Mouse (Mus musculus): ENCODE measurements around the gene Psat1. TPM values are rescaled to one million over a fixed set of nuclear protein-coding genes. Genes with fewer than 3 reads are reported as not detected.
A peak's percentile ranks its signal among the peaks of the same experiment; 100 is the strongest.

The Psat1 gene
- polyA plus RNA-seq, 1 experiment = 13.8 TPM

DNA sequence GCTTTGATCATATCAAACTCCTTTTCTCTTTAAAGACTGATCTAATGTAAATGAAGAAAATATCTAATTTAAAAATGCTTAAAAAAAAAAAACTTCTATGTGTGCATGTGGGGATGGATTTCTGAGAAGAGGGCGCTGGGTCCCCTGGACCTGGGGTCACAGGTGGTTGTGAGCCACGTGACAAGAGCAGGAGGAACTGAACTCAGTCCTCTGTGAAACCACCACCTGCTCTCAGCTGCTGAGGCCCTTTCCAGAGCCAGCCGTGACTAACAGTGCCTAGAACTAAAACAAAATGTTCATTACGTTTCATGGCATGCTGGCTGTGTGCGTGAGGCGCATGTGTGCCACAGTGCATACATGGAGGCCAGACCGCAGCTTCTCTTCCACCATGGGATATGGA lies 17.4 kb upstream of the Psat1 start:
- peaks cover 70% of the 10 kb centered on the region for H3K36me3 ChIP-seq (replicated peaks; ENCODE audit: low read length)
- no peak for TF ChIP-seq FLI1 (IDR thresholded peaks at IDR 0.05; ENCODE audit: low read length)
- no peak for TF ChIP-seq GATA1 (IDR thresholded peaks at IDR 0.05; ENCODE audit: borderline replicate concordance, low read length)

DNA sequence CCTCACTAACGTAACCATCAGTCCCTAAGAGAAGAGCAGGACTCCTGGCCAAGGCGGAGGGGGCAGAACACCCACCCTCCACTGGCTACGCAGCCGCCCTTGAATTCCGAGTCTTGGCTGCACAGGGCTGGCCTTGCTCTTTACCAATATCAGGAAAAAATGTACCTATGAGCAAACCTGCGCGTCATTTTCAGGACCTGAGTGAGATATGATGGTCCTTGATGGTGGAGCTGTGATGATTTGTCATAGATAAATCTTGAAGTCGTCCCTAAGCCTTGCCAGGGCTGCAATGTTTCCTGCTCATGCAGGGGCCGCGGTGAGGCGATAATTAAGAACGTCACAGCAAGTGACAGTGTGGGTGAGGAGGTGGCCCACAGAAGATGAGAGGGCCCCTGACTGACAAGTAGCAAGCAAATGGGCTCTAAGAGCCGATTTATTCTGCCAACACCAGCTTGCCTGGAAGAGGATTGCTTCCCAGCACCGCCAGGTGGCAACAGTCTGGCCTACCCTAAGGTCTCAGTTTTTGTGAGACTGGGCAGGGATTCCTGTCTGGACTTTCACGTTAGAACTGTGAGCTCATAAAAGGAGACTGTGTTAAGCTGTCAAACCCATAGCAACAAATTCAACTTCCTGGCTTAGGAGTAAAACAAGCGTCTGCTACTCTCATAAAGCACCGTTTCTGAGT lies 16.0 kb upstream of the Psat1 start:
- no peaks in the 10 kb centered on the region for H3K4me1 ChIP-seq
- H3K9me3 ChIP-seq = no peaks in the 10 kb centered on the region
- no peaks in the 10 kb centered on the region for H3K27me3 ChIP-seq (replicated peaks)
- TF ChIP-seq FLI1 (IDR thresholded peaks at IDR 0.05; ENCODE audit: low read length) (no peak), GATA1 (IDR thresholded peaks at IDR 0.05; ENCODE audit: borderline replicate concordance, low read length) (no peak)
- no peak overlapping the region for H3K4me3 ChIP-seq (replicated peaks)
- peaks cover 64% of the 10 kb centered on the region for H3K36me3 ChIP-seq (replicated peaks; ENCODE audit: low read length)

More for the DNA sequence above, 17.4 kb upstream of the Psat1 start:
- Histone ChIP-seq H3K9me3 (no peaks in the 10 kb centered on the region), H3K27me3 (replicated peaks) (no peaks in the 10 kb centered on the region), H3K4me1 (0 out of 2 replicates have a peak, but pooled peaks cover 4% of the 10 kb centered on the region), H3K4me3 (replicated peaks) (no peak overlapping the region)

DNA sequence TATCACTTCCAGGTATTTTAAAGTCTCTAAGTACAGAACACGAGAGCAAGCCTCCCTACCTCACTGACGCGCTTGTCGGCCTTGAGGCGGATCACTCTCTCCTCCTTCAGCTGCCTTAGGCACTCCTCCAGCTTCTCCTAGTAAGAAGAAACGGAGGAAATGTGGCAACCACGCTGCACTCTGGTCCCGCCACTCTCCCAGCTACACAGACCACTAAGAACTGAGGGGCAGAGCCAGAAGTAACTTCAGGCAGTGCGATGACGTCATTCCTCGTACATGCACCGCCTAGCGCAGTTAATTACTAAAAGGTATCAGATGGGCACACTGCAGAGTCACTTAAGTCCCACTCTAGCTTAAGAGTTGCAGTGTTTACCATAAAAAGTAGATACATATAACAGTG lies 15.2 kb upstream of the Psat1 start:
- peaks cover 60% of the 10 kb centered on the region for H3K36me3 ChIP-seq (replicated peaks; ENCODE audit: low read length)

DNA sequence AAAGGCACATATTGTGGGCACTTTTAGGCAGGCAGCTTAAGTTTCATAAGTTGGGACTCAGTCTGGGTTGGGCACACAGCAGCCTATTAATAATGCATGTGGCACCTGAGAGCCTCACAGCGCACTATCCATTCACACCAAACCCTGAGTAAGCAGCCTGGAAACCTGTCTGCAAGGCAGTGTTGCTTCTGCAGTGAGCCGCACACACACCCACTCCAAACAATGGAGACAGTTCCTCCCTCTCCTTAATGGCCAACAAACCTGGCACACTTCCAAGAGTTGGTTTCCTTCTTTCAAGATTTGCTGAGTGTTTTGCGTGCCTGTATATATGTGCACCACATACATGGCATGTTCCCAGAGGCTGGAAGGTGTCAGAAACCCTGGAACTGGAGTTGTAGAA lies 3.1 kb upstream of the Psat1 start:
- peaks cover 6% of the 10 kb centered on the region for H3K27me3 ChIP-seq (replicated peaks)
- no peak overlapping the region for H3K4me3 ChIP-seq (replicated peaks)
- no peaks in the 10 kb centered on the region for H3K9me3 ChIP-seq
- TF ChIP-seq GATA1 (IDR thresholded peaks at IDR 0.05; ENCODE audit: borderline replicate concordance, low read length) (no peak), FLI1 (IDR thresholded peaks at IDR 0.05; ENCODE audit: low read length) (no peak)
- H3K4me1 ChIP-seq = peaks cover 10% of the 10 kb centered on the region
- peaks cover 4% of the 10 kb centered on the region for H3K36me3 ChIP-seq (replicated peaks; ENCODE audit: low read length)

More for the DNA sequence above, 15.2 kb upstream of the Psat1 start:
- no peak overlapping the region for H3K4me3 ChIP-seq (replicated peaks)
- H3K27me3 ChIP-seq (replicated peaks) = no peaks in the 10 kb centered on the region
- no peak for TF ChIP-seq FLI1 (IDR thresholded peaks at IDR 0.05; ENCODE audit: low read length)
- TF ChIP-seq GATA1 (IDR thresholded peaks at IDR 0.05; ENCODE audit: borderline replicate concordance, low read length) = no peak
- H3K4me1 ChIP-seq = no peaks in the 10 kb centered on the region
- H3K9me3 ChIP-seq = no peaks in the 10 kb centered on the region

DNA sequence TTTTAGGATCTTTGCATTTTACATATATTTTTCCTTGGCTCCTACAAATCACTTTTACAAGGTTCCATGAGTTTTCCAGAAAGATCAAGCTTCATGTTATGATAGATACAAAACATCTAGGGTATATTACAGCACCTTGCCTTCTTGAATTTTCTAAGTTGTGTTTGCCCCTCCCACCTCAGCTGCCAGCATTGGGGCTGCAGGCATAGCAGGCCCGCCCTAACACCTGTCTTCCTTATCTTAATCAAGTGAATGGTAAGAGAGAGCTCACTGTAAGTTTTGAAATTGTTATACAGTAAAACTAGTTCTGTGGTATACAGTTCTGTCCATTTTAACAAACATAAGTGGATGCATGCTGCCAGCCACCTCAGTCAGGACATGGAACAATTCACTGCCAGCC lies 1.7 kb upstream of the Psat1 start:
- Histone ChIP-seq H3K4me1 (peaks cover 10% of the 10 kb centered on the region), H3K4me3 (replicated peaks) (no peak overlapping the region), H3K27me3 (replicated peaks) (peaks cover 6% of the 10 kb centered on the region), H3K36me3 (replicated peaks; ENCODE audit: low read length) (no peaks in the 10 kb centered on the region), H3K9me3 (no peaks in the 10 kb centered on the region)
- TF ChIP-seq GATA1 (IDR thresholded peaks at IDR 0.05; ENCODE audit: borderline replicate concordance, low read length) = no peak
- no peak for TF ChIP-seq FLI1 (IDR thresholded peaks at IDR 0.05; ENCODE audit: low read length)

DNA sequence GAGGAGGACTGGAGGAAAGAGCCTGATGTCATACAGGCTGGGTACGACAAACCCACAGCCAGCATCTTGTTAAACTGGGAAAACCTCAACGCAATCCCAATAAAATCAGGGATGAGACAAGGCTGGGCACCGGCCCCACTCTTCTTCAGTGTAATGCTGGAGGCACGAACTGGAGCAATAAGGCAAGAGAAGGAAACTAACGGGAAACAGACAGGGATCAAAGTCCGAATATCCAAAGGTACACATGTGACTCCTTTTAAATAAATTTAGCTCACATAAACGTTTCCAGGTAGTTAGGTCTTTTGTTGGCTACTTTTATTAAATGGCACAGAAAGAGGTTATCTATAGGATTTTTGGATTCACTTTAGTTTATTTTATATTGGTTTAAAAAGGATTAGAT lies 1.3 kb upstream of the Psat1 start:
- Histone ChIP-seq H3K27me3 (replicated peaks) (peaks cover 6% of the 10 kb centered on the region), H3K4me1 (peaks cover 10% of the 10 kb centered on the region), H3K4me3 (replicated peaks) (no peak overlapping the region), H3K36me3 (replicated peaks; ENCODE audit: low read length) (no peaks in the 10 kb centered on the region), H3K9me3 (no peaks in the 10 kb centered on the region)
- TF ChIP-seq FLI1 (IDR thresholded peaks at IDR 0.05; ENCODE audit: low read length) (no peak), GATA1 (IDR thresholded peaks at IDR 0.05; ENCODE audit: borderline replicate concordance, low read length) (no peak)

DNA sequence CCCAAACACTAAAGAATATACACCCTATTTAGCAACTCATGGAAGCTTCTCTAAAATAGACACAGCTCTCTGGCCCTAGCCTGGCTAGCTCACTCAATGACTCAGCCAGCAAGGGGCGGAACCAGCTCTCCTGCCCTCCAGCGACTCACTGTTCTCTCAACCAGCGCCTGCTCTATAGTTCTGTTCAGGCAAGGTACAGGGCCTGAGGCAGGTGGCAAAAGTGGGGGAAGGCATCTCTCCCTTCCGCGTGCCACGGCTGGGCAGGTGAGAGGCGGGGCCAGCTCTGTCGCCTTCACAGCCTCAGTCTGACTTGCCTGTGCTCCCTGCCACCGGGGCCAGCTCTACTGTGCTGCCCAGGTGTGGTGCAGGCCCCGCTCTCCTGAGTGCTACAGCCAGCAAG lies 474 bp downstream of the Psat1 start:
- TF ChIP-seq GATA1 (IDR thresholded peaks at IDR 0.05; ENCODE audit: borderline replicate concordance, low read length) (no peak), FLI1 (IDR thresholded peaks at IDR 0.05; ENCODE audit: low read length) (no peak)
- Histone ChIP-seq H3K4me1 (peaks cover 10% of the 10 kb centered on the region), H3K27me3 (replicated peaks) (peaks cover 6% of the 10 kb centered on the region), H3K36me3 (replicated peaks; ENCODE audit: low read length) (no peaks in the 10 kb centered on the region), H3K4me3 (replicated peaks) (peak overlapping the region; percentile 31), H3K9me3 (no peaks in the 10 kb centered on the region)

DNA sequence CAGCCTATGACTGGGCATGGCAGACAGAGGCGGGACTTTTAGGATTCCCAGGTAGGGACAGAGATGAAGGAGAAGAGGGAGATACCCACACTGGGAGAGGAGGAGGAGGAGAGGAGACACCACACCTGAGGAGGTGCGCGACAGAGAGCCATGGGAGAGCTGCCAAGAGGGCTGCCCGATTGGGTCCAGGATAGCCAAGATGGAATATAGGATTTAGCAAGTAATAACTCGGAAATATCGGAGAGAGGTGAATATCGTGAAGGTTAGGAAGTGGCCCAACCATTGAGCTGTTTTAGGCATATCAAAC lies 4.1 kb downstream of the Psat1 start:
- no peak for TF ChIP-seq FLI1 (IDR thresholded peaks at IDR 0.05; ENCODE audit: low read length)
- TF ChIP-seq GATA1 (IDR thresholded peaks at IDR 0.05; ENCODE audit: borderline replicate concordance, low read length) = no peak
- H3K27me3 ChIP-seq (replicated peaks) = peaks cover 7% of the 10 kb centered on the region
- no peak overlapping the region for H3K4me3 ChIP-seq (replicated peaks)
- no peaks in the 10 kb centered on the region for H3K9me3 ChIP-seq
- H3K4me1 ChIP-seq = peaks cover 7% of the 10 kb centered on the region
- H3K36me3 ChIP-seq (replicated peaks; ENCODE audit: low read length) = no peaks in the 10 kb centered on the region

DNA sequence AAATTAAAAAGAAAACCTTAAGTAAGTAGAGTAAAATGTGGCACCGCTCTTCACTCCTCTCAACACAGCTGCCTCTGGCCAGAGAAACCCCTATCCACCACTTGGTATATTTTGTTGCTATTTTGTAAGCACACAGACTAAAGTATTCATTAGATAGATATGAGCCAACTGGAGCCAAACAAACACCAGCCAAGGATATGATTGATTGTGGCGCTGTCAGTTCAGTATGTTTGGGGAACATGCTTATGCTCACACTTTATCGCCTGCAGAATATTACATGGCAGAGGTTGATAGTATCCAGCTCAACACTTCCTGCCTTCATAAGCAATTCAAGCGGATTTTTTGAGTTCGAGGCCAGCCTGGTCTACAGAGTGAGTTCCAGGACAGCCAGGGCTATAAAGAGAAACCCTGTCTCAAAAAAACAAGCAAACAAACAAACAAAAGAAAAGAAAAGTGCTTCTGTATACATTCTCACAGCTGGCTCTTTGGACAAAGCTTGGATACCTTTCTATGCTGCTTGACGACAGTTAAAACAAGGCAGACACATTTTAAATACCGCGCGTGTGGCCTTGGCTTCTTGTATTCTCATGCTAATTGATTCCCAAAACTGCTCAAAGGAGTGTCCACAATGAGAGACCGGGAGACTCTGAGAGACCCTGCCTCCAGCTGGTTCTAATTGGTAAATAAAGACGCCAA lies 4.6 kb downstream of the Psat1 start:
- no peaks in the 10 kb centered on the region for H3K9me3 ChIP-seq
- no peaks in the 10 kb centered on the region for H3K36me3 ChIP-seq (replicated peaks; ENCODE audit: low read length)
- H3K4me1 ChIP-seq = peaks cover 7% of the 10 kb centered on the region
- H3K27me3 ChIP-seq (replicated peaks) = peaks cover 7% of the 10 kb centered on the region
- no peak overlapping the region for H3K4me3 ChIP-seq (replicated peaks)
- TF ChIP-seq GATA1 (IDR thresholded peaks at IDR 0.05; ENCODE audit: borderline replicate concordance, low read length) = no peak
- no peak for TF ChIP-seq FLI1 (IDR thresholded peaks at IDR 0.05; ENCODE audit: low read length)

DNA sequence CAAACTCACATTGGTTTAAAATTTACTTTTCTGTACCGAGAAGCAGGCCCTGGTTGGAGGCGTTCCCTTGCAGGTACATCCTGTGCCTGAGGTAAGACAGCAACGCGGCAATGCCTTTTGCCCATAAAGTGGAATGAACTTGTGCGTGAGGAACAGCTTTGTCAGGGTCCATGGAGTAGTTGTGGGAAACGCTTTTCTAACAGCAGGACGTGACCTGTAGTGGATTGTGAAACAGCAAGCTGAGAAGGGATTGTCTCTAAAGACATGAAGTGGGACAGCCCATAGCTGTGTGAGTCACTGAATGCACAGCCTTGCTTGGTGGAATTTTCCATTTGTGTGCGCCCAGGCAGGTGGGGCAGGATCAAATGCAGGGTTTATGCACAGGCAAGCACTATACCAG lies 5.7 kb downstream of the Psat1 start:
- peaks cover 6% of the 10 kb centered on the region for H3K27me3 ChIP-seq (replicated peaks)
- H3K4me1 ChIP-seq = no peaks in the 10 kb centered on the region
- TF ChIP-seq FLI1 (IDR thresholded peaks at IDR 0.05; ENCODE audit: low read length) = no peak
- no peak for TF ChIP-seq GATA1 (IDR thresholded peaks at IDR 0.05; ENCODE audit: borderline replicate concordance, low read length)
- H3K36me3 ChIP-seq (replicated peaks; ENCODE audit: low read length) = no peaks in the 10 kb centered on the region
- no peak overlapping the region for H3K4me3 ChIP-seq (replicated peaks)
- H3K9me3 ChIP-seq = no peaks in the 10 kb centered on the region

Data from megakaryocyte, embryonic 14.5 days (primary cell).